Mouse (Mus musculus) olfactory bulb, adult 2 months (tissue): Measurements from ENCODE around the gene Taf11.

Source experiments
- CTCF ChIP-seq: fragments of 200-500 bp; IDR thresholded peaks from 2 replicates; pipeline ENCODE4 v1.5.1; 2012; ENCODE audit warnings: low read depth, mild to moderate bottlenecking, low read length, moderate library complexity; ENCODE audit not compliant: insufficient read depth
- POLR2A ChIP-seq: fragments of 200-500 bp; IDR thresholded peaks from 2 replicates; pipeline ENCODE4 v1.6.1; 2012; ENCODE audit warnings: mild to moderate bottlenecking, low read depth, low read length, moderate library complexity; ENCODE audit not compliant: insufficient read depth

- no peak for TF ChIP-seq CTCF
- no peak for TF ChIP-seq POLR2A
Observed at GRCm38 (mm10) chr17:27914742-27915141, 5.1 kb upstream of the Taf11 start.
